Mouse (Mus musculus) neural tube, embryonic 11.5 days (tissue): ENCODE data around the gene Asic1. TPM values are rescaled to one million over a fixed set of nuclear protein-coding genes. Genes with fewer than 3 reads are reported as not detected.

Experiments
- ATAC-seq: fragments of 200-750 bp; cut with Nextera tagmentation; 2 replicates; pipeline ENCODE4 v1.8.0; 2017; ENCODE audit warnings: moderate number of reproducible peaks, mild to moderate bottlenecking, moderate TSS enrichment, moderate library complexity; ENCODE audit not compliant: insufficient read depth, low FRiP score, low TSS enrichment
- DNase-seq: peaks from one replicate; pipeline ENCODE4 v3.0.0-alpha.2; 2015; ENCODE audit warnings: low spot score
- H3K27ac ChIP-seq: fragments of 300-500 bp; sonication (generic); 2 replicates; pipeline ENCODE4 v1.5.1; 2014; ENCODE audit warnings: low read depth, mild to moderate bottlenecking, low read length
- H3K27me3 ChIP-seq: fragments of 300-500 bp; sonication (generic); 2 replicates; pipeline ENCODE4 v1.6.1; 2014; ENCODE audit warnings: mild to moderate bottlenecking, low read length, mixed read lengths; ENCODE audit not compliant: control insufficient read depth, insufficient read depth
- H3K36me3 ChIP-seq: fragments of 300-500 bp; sonication (generic); 2 replicates; pipeline ENCODE4 v1.6.1; 2014; ENCODE audit warnings: mild to moderate bottlenecking, low read length, moderate library complexity, mixed read lengths; ENCODE audit not compliant: control insufficient read depth, insufficient read depth
- H3K4me1 ChIP-seq: fragments of 300-500 bp; sonication (generic); 2 replicates; pipeline ENCODE4 v1.6.1; 2014; ENCODE audit warnings: low read length, mixed read lengths; ENCODE audit not compliant: control insufficient read depth, insufficient read depth
- H3K4me2 ChIP-seq: fragments of 300-500 bp; sonication (generic); 2 replicates; pipeline ENCODE4 v1.6.1; 2014; ENCODE audit warnings: low read depth, mild to moderate bottlenecking, moderate library complexity
- H3K4me3 ChIP-seq: fragments of 300-500 bp; sonication (generic); 2 replicates; pipeline ENCODE4 v1.5.1; 2014; ENCODE audit warnings: low read depth, low read length
- H3K9ac ChIP-seq: fragments of 300-500 bp; sonication (generic); 2 replicates; pipeline ENCODE4 v1.6.1; 2014; ENCODE audit warnings: mild to moderate bottlenecking, low read length
- H3K9me3 ChIP-seq: fragments of 300-500 bp; sonication (generic); 2 replicates; pipeline ENCODE4 v1.6.1; 2016; ENCODE audit warnings: low read length; ENCODE audit not compliant: control insufficient read depth
- WGBS: fragments of 180-500 bp; shearing (Covaris S2); extraction: QIAGEN DNeasy Blood & Tissue Kit; methylation state at CpG from one replicate; pipeline ENCODE4 v1.1.7; 2014; 5-methylcytosine and 5-hydroxymethylcytosine counted together
- polyA plus RNA-seq: library from polyadenylated mRNA; unstranded; fragments of >200 nt; fragmentation: Nextera tagmentation; extraction: Ambion mirVana; gene quantifications from 2 replicates; pipeline ENCODE4 v1.2.1, GENCODE M21; 2014

Asic1 gene
- polyA plus RNA-seq, 1 experiment from 2014 or later: 15.1 TPM

DNA sequence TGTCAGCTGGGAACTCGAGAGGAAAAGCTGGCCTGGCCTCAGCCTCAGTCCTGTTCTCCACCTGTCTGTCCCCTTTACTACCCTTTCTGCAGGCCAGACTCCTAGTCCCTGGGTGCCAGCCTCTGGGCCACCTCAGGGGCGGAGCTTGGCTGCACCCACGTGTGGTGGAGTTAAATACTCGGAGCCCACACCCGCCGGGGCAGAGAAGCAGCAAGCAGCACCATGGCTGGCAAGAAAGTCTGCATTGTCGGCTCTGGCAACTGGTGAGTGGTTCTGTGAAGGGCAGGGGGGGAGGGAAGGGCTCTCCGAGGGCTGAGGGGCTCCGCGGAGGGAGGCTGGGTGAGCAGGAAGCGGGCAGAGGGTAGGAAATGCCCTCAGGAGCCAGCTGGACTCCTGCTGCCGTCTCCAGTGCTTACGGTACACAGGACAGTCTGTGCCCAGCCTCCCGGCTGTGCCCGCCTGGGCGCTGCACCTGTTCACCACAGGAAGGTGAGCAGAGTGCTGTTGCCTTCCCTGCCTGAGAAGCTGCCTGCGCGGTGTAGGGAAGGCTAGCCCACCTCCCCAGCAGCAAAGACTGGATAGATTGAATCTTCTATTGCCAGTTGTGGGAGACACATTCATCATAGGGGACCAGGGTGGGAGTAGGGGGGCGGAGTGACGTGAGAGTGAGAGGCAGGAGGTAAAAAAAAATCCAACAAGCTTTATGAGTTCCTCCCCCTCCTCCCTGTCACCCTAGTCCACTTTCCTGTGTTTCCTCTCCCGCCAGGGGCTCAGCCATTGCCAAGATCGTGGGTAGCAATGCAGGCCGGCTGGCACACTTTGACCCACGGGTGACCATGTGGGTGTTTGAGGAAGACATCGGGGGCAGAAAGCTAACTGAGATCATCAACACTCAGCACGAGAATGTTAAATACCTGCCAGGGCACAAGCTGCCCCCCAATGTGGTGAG, 47.5 kb downstream of the Asic1 start, which contains the start of gene Gpd1:
Gpd1 (plus strand) TSS at position 130 of the 949 bp plus-strand sequence.
- no peak within 1 kb of the TSS for H3K9ac ChIP-seq
- H3K36me3 ChIP-seq: peaks cover 10% of the 10 kb centered on the region
- no peak for DNase-seq

DNA sequence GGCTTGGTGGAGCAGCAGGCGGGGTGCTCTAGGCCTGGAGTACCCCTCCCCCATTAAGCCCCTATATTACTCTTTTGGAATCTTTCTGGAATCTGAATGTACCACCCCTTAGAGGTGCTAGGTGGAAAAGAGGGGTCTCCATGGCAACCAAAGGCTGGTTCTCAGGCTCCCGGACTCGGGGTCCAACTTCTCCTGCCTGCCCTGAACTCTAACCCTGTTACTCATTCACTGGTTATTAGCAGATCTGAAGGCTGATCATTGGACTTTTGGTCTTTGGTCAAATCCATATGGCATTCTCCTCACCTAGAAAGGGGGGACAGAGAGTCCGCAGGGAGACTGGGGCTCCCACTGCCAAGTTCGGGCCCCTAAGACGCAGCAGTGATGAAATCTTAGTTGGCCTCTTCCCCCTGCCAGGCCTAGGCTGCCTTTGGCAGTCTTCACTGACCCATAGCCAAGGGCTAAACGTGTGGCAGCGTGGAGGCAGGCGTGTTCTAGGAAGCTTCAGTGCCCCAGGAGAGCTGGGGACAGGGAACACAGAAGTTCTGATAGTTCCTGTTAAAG, 48.4 kb downstream of the Asic1 start:
- WGBS: 88% methylated on average over 9 of the region's 9 CpGs
- no peak for DNase-seq

More for the DNA sequence above, 47.5 kb downstream of the Asic1 start, which contains the start of gene Gpd1:
- Histone ChIP-seq H3K9me3 (no peaks in the 10 kb centered on the region), H3K27ac (no peak within 1 kb of the TSS), H3K4me3 (no peak within 1 kb of the TSS), H3K27me3 (no peaks in the 10 kb centered on the region), H3K4me1 (peaks cover 5% of the 10 kb centered on the region; the same call in 1 of the 2 replicates), H3K4me2 (no peak within 1 kb of the TSS)
- ATAC-seq: no peak
- WGBS: 77% methylated on average over 26 of the region's 26 CpGs

GRCm38 (mm10) chr15:99719865-99720264, 49.7 kb downstream of the Asic1 start:
- no peak for DNase-seq
- Histone ChIP-seq H3K4me1 (peaks cover 17% of the 10 kb centered on the region), H3K27me3 (no peaks in the 10 kb centered on the region), H3K9me3 (no peaks in the 10 kb centered on the region), H3K9ac (no peak overlapping the region), H3K4me2 (no peak overlapping the region), H3K36me3 (peaks cover 3% of the 10 kb centered on the region), H3K27ac (no peak overlapping the region), H3K4me3 (no peak overlapping the region)
- no peak for ATAC-seq
- 78% methylated on average over 8 of the region's 8 CpGs for WGBS

More for the DNA sequence above, 48.4 kb downstream of the Asic1 start:
- H3K4me1 ChIP-seq: peaks cover 8% of the 10 kb centered on the region
- no peak overlapping the region for H3K27ac ChIP-seq
- no peak overlapping the region for H3K4me2 ChIP-seq
- no peaks in the 10 kb centered on the region for H3K27me3 ChIP-seq
- no peak overlapping the region for H3K4me3 ChIP-seq
- H3K36me3 ChIP-seq: peaks cover 7% of the 10 kb centered on the region
- no peak for ATAC-seq
- no peaks in the 10 kb centered on the region for H3K9me3 ChIP-seq
- no peak overlapping the region for H3K9ac ChIP-seq

GRCm38 (mm10) chr15:99721921-99722743, 52.0 kb downstream of the Asic1 start:
- Histone ChIP-seq H3K36me3 (peaks cover 3% of the 10 kb centered on the region), H3K4me3 (no peak overlapping the region), H3K4me2 (no peak overlapping the region), H3K27ac (no peak overlapping the region), H3K4me1 (peaks cover 17% of the 10 kb centered on the region), H3K9me3 (no peaks in the 10 kb centered on the region), H3K27me3 (no peaks in the 10 kb centered on the region), H3K9ac (no peak overlapping the region)
- 86% methylated on average over 25 of the region's 25 CpGs for WGBS
- DNase-seq (no peak), ATAC-seq (no peak)

- Histone ChIP-seq H3K9ac (no peak overlapping the region), H3K36me3 (peaks cover 8% of the 10 kb centered on the region), H3K4me3 (no peak overlapping the region)
These were observed 52.9 kb downstream of the Asic1 start for GRCm38 (mm10) chr15:99723120-99723514.

GRCm38 (mm10) chr15:99723515-99724291, 53.5 kb downstream of the Asic1 start:
- Histone ChIP-seq H3K36me3 (peaks cover 11% of the 10 kb centered on the region), H3K9me3 (no peaks in the 10 kb centered on the region), H3K4me3 (no peak overlapping the region), H3K4me1 (peaks cover 17% of the 10 kb centered on the region), H3K4me2 (no peak overlapping the region), H3K9ac (peak overlapping the region; percentile 18; the same call in 1 of the 2 replicates), H3K27ac (peak overlapping the region; percentile 53; the same call in 1 of the 2 replicates), H3K27me3 (no peaks in the 10 kb centered on the region)
- WGBS: 17% methylated on average over 11 of the region's 11 CpGs
- DNase-seq (no peak), ATAC-seq (no peak)

More at GRCm38 (mm10) chr15:99723120-99723514, 52.9 kb downstream of the Asic1 start:
- no peaks in the 10 kb centered on the region for H3K27me3 ChIP-seq
- ATAC-seq (no peak), DNase-seq (no peak)
- WGBS: 68% methylated on average over 10 of the region's 10 CpGs
- H3K4me2 ChIP-seq: no peak overlapping the region
- peaks cover 17% of the 10 kb centered on the region for H3K4me1 ChIP-seq
- H3K27ac ChIP-seq: 0 out of 2 replicates have a peak overlapping the region, but pooled peaks have one; percentile 53
- H3K9me3 ChIP-seq: no peaks in the 10 kb centered on the region

- WGBS: 14% methylated on average over 16 of the region's 16 CpGs
- peak; percentile 72 for DNase-seq
- no peaks in the 10 kb centered on the region for H3K9me3 ChIP-seq
- peaks cover 17% of the 10 kb centered on the region for H3K4me1 ChIP-seq
- peaks cover 15% of the 10 kb centered on the region for H3K36me3 ChIP-seq
- peak overlapping the region; percentile 53; the same call in 1 of the 2 replicates for H3K27ac ChIP-seq
- H3K9ac ChIP-seq: peak overlapping the region; percentile 18; the same call in 1 of the 2 replicates
- no peaks in the 10 kb centered on the region for H3K27me3 ChIP-seq
- H3K4me3 ChIP-seq: peak overlapping the region; percentile 75; the same call in 1 of the 2 replicates
- peak; percentile 40; the same call in 1 of the 2 replicates for ATAC-seq
- H3K4me2 ChIP-seq: peak overlapping the region; percentile 44
These were observed 54.3 kb downstream of the Asic1 start for GRCm38 (mm10) chr15:99724292-99725021.
